Mouse (Mus musculus) ovary, postnatal 14 days (tissue): ENCODE data around the gene Snx9.
A peak's percentile ranks its signal among the peaks of the same experiment; 100 is the strongest.

Experiments used
- DNase-seq: peaks from one replicate; pipeline ENCODE4 v3.0.0; 2022; ENCODE audit warnings: low spot score

Snx9 gene

GRCm38 (mm10) chr17:5841128-5841942 lies at the start of gene Snx9:
Gene Snx9, plus strand, starts transcription at chr17:5841329.
- DNase-seq: peak; percentile 62

GRCm38 (mm10) chr17:5792164-5792791 lies 48.9 kb upstream of the Snx9 start:
- no peak for DNase-seq

GRCm38 (mm10) chr17:5793593-5793992 lies 47.5 kb upstream of the Snx9 start:
- no peak for DNase-seq

GRCm38 (mm10) chr17:5794276-5794675 lies 46.9 kb upstream of the Snx9 start:
- no peak for DNase-seq

GRCm38 (mm10) chr17:5795369-5795768 lies 45.8 kb upstream of the Snx9 start:
- no peak for DNase-seq

- peak; percentile 58 for DNase-seq
These were observed 45.3 kb upstream of the Snx9 start for GRCm38 (mm10) chr17:5795878-5796277.

- no peak for DNase-seq
These were observed 43.9 kb upstream of the Snx9 start for GRCm38 (mm10) chr17:5797124-5797760.

- DNase-seq: no peak
These were observed 42.8 kb upstream of the Snx9 start for GRCm38 (mm10) chr17:5798221-5798801.

GRCm38 (mm10) chr17:5798900-5799299 lies 42.2 kb upstream of the Snx9 start:
- no peak for DNase-seq

- DNase-seq: no peak
These were observed 41.6 kb upstream of the Snx9 start for GRCm38 (mm10) chr17:5799396-5800021.

- DNase-seq: no peak
These were observed 40.9 kb upstream of the Snx9 start for GRCm38 (mm10) chr17:5800254-5800653.

GRCm38 (mm10) chr17:5800824-5801560 lies 40.1 kb upstream of the Snx9 start:
- DNase-seq: no peak

- no peak for DNase-seq
These were observed 39.1 kb upstream of the Snx9 start for GRCm38 (mm10) chr17:5801761-5802655.

- DNase-seq: no peak
These were observed 38.5 kb upstream of the Snx9 start for GRCm38 (mm10) chr17:5802656-5802955.

GRCm38 (mm10) chr17:5803229-5804012 lies 37.7 kb upstream of the Snx9 start:
- no peak for DNase-seq

GRCm38 (mm10) chr17:5804370-5805150 lies 36.6 kb upstream of the Snx9 start:
- no peak for DNase-seq

GRCm38 (mm10) chr17:5805151-5805834 lies 35.8 kb upstream of the Snx9 start:
- DNase-seq: no peak

GRCm38 (mm10) chr17:5805935-5806334 lies 35.2 kb upstream of the Snx9 start:
- no peak for DNase-seq
